Mouse (Mus musculus) MEL (cell line): ENCODE data around the gene Cdiptos.

Source experiments
- CTCF ChIP-seq, 3 experiments: IDR thresholded peaks in 2 of 3; conservative IDR thresholded peaks in 1 of 3; 2 replicates each; pipeline ENCODE4 v1.5.1; 2011 to 2012; ENCODE audit warnings: low read length in 3 of 3, low read depth in 2 of 3, mild to moderate bottlenecking in 2 of 3, improper control_type of control experiment in 1 of 3, inconsistent platforms in 1 of 3, mixed read lengths in 1 of 3, moderate library complexity in 1 of 3; ENCODE audit not compliant: control insufficient read depth in 1 of 3, insufficient read depth in 1 of 3, poor library complexity in 1 of 3, severe bottlenecking in 1 of 3
- EP300 ChIP-seq, 2 experiments: IDR thresholded peaks; 2 replicates each; pipeline ENCODE4 v1.6.1; 2011; ENCODE audit warnings: improper control_type of control experiment in 2 of 2, low read length in 2 of 2, low read depth in 1 of 2, mild to moderate bottlenecking in 1 of 2
- MYC ChIP-seq: IDR thresholded peaks from 2 replicates; pipeline ENCODE4 v1.6.1; 2011; ENCODE audit warnings: low read depth, mild to moderate bottlenecking, low read length, improper control_type of control experiment, moderate library complexity
- POLR2A ChIP-seq, 2 experiments: IDR thresholded peaks; 2 replicates each; pipeline ENCODE4 v1.6.1; 2011 to 2012; ENCODE audit warnings: low read length in 2 of 2, mild to moderate bottlenecking in 2 of 2, control low read depth in 1 of 2, improper control_type of control experiment in 1 of 2, low read depth in 1 of 2, moderate library complexity in 1 of 2; ENCODE audit not compliant: control insufficient read depth in 1 of 2, insufficient read depth in 1 of 2, poor library complexity in 1 of 2
- TAL1 ChIP-seq: IDR thresholded peaks from 2 replicates; pipeline ENCODE4 v1.6.1; 2012; ENCODE audit warnings: mild to moderate bottlenecking, inconsistent platforms, low read length, moderate library complexity, mixed read lengths
- ZC3H11A ChIP-seq: IDR thresholded peaks from 2 replicates; pipeline ENCODE4 v1.6.1; 2012; ENCODE audit warnings: low read depth, mild to moderate bottlenecking, inconsistent platforms, low read length, improper control_type of control experiment

- TF ChIP-seq TAL1: no peak
- TF ChIP-seq CTCF (IDR thresholded peaks at IDR 0.05 in 2 of 3, conservative IDR thresholded peaks at IDR 0.05 in 1 of 3; ENCODE audit: control insufficient read depth in 1 of 3, insufficient read depth in 1 of 3, low read depth in 2 of 3, low read length in 3 of 3, poor library complexity in 1 of 3, severe bottlenecking in 1 of 3): no peak
- no peak for TF ChIP-seq ZC3H11A
- TF ChIP-seq POLR2A (IDR thresholded peaks at IDR 0.05; ENCODE audit: control insufficient read depth in 1 of 2, insufficient read depth in 1 of 2, low read depth in 1 of 2, low read length in 2 of 2, poor library complexity in 1 of 2): no peak
- TF ChIP-seq EP300 (IDR thresholded peaks at IDR 0.05; ENCODE audit: low read depth in 1 of 2, low read length in 2 of 2): no peak
- TF ChIP-seq MYC: no peak
Observed at GRCm38 (mm10) chr7:126975893-126975949, 177 bp downstream of the Cdiptos start, which contains the start of gene Cdipt.
